Mouse (Mus musculus) right cerebral cortex, postnatal 4 days (tissue): ENCODE measurements around the gene Gm17657.
"Not testable (repeated sequence)": the region's sequence is repeated elsewhere in the genome, so short reads cannot be mapped to it uniquely, and the experiment has no call there.

Experiments used
- DNase-seq: peaks from one replicate; pipeline ENCODE4 v3.0.0-alpha.2; 2022

The Gm17657 gene

GRCm38 (mm10) chr17:29545241-29545640, 4.2 kb downstream of the Gm17657 start:
- DNase-seq = no peak

GRCm38 (mm10) chr17:29544064-29544463, 5.4 kb downstream of the Gm17657 start:
- DNase-seq = no peak

GRCm38 (mm10) chr17:29542831-29543690, 6.4 kb downstream of the Gm17657 start:
- DNase-seq = no peak

GRCm38 (mm10) chr17:29541419-29541818, 8.0 kb downstream of the Gm17657 start:
- peak; percentile 22 for DNase-seq

- DNase-seq = no peak
Observed at GRCm38 (mm10) chr17:29540426-29540825, 9.0 kb downstream of the Gm17657 start.

DNA sequence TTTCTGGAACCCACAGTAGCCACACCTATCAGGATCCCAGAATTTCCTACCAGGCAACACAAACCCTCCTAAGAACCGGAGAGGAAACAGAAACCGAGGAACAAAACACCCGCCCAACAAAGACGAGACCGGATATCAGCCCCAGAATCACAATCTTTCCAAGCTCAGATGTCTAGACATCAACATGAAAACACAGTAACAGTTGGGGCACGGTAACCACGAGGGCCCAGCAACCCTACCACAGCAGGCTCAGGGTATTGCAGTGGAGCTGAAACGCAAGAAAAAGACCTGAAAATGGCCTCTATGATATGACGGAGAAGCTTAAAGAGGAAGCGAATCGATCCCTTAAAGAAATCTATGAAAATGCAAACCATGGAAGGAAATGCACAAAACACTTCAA, 15.6 kb downstream of the Gm17657 start:
- DNase-seq = no peak

- no peak for DNase-seq
Observed at GRCm38 (mm10) chr17:29531757-29532384, 17.6 kb downstream of the Gm17657 start.

DNA sequence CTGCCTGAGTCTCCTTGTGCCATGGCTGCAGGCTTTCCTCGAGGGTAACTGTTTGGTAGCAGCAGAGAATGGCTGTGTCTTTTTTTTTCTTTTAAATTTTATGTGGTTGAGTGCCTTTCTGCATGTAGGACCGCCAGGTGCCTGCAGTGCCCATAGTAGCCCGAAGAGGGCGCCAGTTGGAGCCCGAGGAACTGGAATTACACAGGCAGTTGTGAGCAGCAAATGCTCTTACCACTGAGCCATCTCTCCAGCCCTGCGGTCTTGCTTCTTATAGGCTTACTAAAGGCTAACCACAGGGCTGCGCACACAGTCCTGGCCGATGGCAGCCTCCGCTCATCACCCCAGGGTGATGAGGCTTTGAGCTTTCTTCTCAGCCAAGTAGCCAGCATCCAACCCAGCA, 18.2 kb downstream of the Gm17657 start:
- DNase-seq = no peak

- no peak for DNase-seq
Observed at GRCm38 (mm10) chr17:29530508-29530907, 18.9 kb downstream of the Gm17657 start.

GRCm38 (mm10) chr17:29528568-29529187, 20.8 kb downstream of the Gm17657 start:
- peak; percentile 16 for DNase-seq

DNA sequence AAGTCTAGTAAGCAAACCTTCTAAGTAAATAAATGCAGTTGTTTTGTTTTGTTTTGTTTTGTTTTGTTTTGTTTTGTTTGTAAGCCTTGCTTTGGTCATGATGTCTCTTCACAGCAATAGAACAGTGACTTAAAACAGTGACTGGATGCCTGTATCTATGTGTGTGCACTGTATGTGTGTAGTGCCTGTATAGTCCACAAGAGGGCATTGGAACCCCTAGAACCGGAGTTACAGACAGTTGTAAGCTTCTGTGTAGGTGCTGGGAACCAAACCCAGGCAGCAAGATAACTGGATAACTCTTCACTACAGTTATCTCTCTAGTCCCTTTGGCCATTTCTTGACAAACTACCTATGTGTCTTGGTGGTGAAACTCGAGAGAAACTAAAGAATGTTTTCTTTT, 23.8 kb downstream of the Gm17657 start:
- no peak for DNase-seq

GRCm38 (mm10) chr17:29519731-29520130, 29.7 kb downstream of the Gm17657 start:
- no peak for DNase-seq

- not testable (repeated sequence) for DNase-seq
Observed at GRCm38 (mm10) chr17:29518665-29519064, 30.8 kb downstream of the Gm17657 start.

- peak; percentile 80 for DNase-seq
Observed at GRCm38 (mm10) chr17:29514435-29514834, 35.0 kb downstream of the Gm17657 start.

- peak; percentile 45 for DNase-seq
Observed at GRCm38 (mm10) chr17:29513044-29513730, 36.3 kb downstream of the Gm17657 start.

GRCm38 (mm10) chr17:29510691-29511090, 38.7 kb downstream of the Gm17657 start:
- DNase-seq = no peak

DNA sequence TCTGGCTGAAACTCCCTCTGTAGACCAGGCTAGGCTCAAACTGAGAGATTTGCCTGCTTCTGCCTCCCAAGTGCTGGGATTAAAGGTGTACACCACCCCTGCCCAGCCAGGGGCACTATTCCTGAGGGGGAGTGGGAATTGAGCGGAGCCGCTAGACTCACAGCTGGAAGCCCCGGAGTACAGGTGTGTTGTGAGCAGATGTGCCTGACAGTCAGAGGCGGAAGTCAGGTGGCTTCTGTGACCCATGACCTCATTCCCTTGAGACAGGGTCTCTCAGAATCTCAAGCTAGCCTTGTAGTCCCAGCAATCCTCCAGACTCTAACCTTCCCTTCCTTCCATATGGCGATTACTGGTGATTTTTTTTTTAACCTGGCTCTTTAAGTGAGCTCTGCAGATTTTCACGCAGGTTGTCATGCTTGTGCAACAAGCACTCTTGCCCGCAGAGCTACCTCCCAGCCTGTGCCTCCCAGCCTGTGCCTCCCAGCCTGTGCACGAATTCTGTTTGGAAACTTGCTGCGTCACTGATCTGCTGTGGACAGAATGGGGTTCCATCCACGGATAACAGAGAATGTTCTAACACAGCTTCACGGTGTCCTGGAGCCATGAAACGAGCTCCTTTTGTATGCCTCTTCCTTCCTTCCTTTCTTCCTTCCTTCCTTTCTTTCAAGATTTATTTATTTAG, 40.4 kb downstream of the Gm17657 start:
- no peak for DNase-seq

GRCm38 (mm10) chr17:29503700-29504099, 45.7 kb downstream of the Gm17657 start:
- DNase-seq = no peak

DNA sequence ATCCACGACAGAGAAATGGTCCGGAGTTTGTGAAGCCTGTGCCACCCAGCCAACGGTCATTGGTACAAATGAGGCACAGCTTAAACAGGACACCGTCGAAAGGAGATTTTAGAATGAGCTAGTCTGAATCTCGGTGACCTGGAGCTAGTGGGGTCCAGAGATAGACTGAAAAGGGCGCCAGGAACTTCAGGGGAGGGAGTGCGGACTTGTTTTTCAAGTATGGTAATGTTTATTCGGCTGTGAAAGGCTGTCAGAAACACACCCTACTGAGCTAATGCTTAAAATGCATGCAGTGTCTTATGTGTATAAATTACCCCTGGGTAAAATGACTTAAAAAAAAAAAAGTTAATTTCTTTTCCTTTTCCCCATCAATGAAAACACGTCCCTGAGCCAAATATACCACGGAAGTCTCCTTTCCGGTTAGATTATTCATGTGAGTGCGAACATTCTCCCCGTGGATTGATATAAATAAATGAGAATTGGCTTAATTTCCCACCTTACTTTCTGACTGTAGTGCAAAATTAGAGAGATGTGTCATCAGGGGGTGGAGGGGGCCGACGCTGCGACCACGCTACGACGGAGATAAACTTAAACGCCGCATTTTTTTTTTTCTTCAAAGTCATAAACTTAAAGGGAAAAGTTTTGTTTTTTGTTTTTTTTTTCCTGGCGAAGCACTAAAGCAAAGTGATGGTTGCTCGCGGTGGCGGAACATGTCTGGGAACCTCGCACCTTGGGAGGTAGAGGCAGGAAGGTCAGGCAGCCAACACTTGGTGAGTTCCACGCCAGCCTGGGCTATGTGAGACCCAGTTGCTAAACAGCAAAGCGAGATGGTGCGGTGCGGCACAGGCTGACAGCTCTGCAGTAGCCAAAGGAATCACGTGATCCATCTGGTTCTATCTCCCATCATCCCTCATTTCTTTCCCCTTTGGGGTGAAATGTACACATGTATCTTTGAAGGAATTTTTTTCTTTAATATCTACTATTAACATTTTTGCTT, 46.5 kb downstream of the Gm17657 start:
- no peak for DNase-seq

DNA sequence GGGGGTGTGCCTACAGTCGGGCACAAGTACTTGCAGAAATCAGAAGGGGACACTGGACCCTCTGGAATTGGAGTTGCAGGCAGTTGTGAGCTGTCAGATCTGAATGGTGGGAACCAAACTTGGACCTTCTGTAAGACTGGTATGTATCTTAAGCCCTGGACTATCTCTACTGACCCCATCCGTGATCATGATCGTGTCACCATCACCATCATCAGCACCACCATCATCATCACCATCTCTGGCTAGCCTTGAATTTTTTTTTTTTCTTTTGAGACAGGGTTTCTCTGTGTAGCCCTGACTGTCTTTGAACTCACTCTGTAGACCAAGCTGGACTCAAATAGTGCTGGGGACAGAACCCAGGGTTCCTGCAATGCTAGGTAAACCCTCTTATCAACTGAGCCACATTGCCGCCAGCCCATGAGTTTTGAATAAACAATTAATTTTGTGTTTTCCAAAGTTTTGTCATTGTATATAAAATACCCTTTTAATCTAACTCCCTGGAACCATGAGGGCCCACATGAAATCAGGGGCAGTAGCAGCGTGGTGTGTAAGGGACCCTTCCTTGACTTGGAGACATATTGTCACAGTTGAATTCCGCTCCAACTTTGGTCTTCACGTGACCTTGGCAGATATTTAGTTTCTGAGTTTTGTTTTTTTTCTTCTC, 47.3 kb downstream of the Gm17657 start:
- no peak for DNase-seq
